Mouse (Mus musculus) Muller cell, postnatal 12 days (primary cell): Measurements from ENCODE around the gene Tssk1.

Source experiments
- DNase-seq: peaks from one replicate; pipeline ENCODE4 v3.0.0-alpha.2; 2015; ENCODE audit errors: inconsistent ontology term

Gene Tssk1

DNA sequence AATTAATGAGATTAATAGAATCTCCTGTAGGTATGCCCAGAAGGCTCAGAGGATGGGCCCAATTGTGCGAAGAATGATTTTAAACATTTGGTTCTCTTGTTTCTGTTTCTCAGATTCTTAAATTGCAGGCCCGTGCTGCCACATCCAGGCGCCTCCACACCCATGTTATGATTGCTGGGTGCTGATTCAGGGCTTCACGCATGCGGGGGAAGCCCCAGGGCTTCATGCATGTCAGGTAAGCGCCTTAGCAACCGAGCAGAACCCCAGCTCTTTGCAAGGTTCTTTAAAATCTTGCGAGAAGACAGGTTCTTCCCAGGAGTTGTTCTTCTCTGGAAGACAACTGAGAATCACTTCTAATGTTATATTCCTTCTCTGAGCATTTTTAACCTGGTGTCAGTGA lies 49.4 kb downstream of the Tssk1 start:
- no peak for DNase-seq

GRCm38 (mm10) chr16:17945081-17945831 lies 51.2 kb downstream of the Tssk1 start:
- no peak for DNase-seq
